Mouse (Mus musculus): Measurements from ENCODE around the gene Popdc2.

Popdc2 gene

GRCm38 (mm10) chr16:38400311-38400960 lies 38.4 kb downstream of the Popdc2 start:
- no peak for DNase-seq (ENCODE audit: low read depth, low spot score)

GRCm38 (mm10) chr16:38401468-38401867 lies 39.5 kb downstream of the Popdc2 start:
- DNase-seq (ENCODE audit: low read depth, low spot score): peak; percentile 16

DNA sequence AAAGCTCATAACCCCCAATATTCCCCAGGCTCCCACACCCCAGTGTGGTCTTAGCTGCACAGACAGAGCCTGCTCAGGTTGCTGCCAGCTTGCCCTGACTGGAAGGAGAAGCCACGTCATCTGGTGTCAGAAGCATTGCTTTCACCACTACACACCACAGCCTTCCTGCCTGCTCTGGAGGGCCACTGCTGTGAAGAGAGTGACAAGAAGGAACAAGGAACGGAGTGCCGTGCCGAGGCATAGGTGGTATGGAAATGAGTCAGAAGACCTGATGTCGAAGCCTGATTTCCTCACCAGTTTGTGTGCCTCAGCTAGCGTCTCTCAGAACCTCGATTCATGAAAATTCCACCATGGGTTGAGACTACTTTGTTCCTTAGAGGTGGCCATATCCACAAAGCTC lies 41.6 kb downstream of the Popdc2 start:
- DNase-seq (ENCODE audit: low read depth, low spot score): no peak

- no peak for DNase-seq (ENCODE audit: low read depth, low spot score)
These were observed 44.3 kb downstream of the Popdc2 start for GRCm38 (mm10) chr16:38406293-38406692.

- peak; percentile 78 for DNase-seq (ENCODE audit: low read depth, low spot score)
These were observed 44.7 kb downstream of the Popdc2 start for GRCm38 (mm10) chr16:38406708-38407107.

DNA sequence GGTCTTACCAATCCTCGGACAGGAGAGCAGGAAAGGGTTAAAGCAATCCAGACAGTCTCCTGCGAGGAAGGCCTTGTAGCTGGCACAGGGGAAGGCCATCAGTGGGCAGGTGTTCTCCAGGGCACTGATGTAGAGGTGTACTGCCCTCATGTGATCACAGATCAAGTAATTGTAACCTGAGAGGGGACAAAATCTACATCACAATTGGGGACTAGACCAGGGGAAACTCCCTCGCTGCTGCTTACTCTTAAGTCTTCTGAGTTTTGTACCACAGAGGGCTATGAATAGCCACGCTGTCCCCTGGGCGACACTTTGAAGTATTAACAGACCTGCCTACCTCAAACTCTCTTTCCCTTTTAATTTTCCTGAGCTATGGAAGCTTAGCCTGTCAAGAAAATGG lies 45.6 kb downstream of the Popdc2 start:
- peak; percentile 93 for DNase-seq (ENCODE audit: low read depth, low spot score)

DNA sequence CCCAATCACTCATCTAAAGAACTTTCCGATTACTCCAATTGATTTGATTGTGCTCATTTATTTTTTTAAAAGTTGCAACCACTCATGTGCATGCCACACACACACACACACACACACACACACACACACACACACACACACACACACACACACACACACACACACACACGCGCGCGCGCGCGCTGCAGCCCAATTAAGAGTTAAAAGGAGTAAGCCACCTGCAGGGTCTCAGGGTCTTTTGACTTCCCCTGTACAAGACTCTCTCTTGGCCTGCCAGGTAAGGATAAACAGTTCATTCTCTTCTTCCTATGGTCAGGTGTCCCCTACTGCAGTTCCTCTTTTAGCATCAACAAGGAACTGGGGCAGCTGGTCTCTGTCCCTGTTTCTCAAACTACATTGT lies 46.4 kb downstream of the Popdc2 start:
- no peak for DNase-seq (ENCODE audit: low read depth, low spot score)

GRCm38 (mm10) chr16:38414953-38415352 lies 52.9 kb downstream of the Popdc2 start:
- no peak for DNase-seq (ENCODE audit: low read depth, low spot score)

DNA sequence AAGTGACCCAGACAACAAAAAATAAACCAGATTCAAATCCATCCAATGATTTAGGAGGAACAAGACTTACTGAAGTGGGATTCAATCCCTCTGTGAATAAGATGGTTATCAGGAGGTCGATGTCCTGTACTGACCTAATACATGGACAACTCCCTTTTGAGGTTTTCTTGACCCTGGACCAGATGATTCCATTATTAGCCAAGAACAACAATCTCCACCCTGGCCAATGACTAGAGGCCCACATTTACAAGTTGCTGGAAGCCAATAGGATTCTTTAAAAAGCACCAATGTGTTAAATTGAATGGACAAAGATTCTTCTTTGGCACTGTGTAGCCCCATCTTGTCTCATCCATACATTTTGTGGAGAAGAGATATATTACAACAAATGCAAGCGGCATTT lies 63.4 kb downstream of the Popdc2 start:
- DNase-seq (ENCODE audit: low read depth, low spot score): no peak

DNA sequence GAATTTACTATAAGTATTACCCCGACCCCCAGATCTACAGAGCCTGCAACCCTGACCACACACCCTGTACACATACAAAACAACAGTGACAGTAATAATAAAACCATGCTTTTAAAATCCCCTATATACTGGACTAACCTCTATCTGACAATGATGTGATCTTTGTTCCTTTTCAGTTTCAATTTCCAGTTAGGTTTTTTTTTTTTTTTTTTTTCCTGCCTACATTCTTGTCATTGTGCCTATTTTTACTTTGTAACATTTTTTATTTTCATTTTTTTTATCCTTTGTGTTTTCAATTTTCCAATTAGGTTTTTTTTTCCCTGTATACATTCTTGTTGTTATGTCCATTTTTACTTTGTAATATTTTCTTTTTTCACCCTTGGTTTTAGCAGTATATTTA lies 63.8 kb downstream of the Popdc2 start:
- DNase-seq (ENCODE audit: low read depth, low spot score): no peak

Measured in ZHBTc4 (cell line).